Mouse (Mus musculus) liver, embryonic 14.5 days (tissue): ENCODE data around the gene Lag3.
A peak's percentile ranks its signal among the peaks of the same experiment; 100 is the strongest.

ENCODE experiments used
- CTCF ChIP-seq: IDR thresholded peaks from 2 replicates; pipeline ENCODE4 v1.5.1; 2016; ENCODE audit warnings: antibody characterized with exemption, low read depth, control low read depth
- EP300 ChIP-seq: IDR thresholded peaks from 2 replicates; pipeline ENCODE4 v1.6.1; 2016; ENCODE audit warnings: antibody characterized with exemption, low read depth

- TF ChIP-seq CTCF, result peak; percentile 88
- no peak for TF ChIP-seq EP300
Measured at GRCm38 (mm10) chr6:124859725-124860124, 51.8 kb downstream of the Lag3 start.
